Mouse (Mus musculus): ENCODE results near the gene Rraga.
A peak's percentile ranks its signal among the peaks of the same experiment; 100 is the strongest.
"Not testable (repeated sequence)": the region's sequence is repeated elsewhere in the genome, so short reads cannot be mapped to it uniquely, and the experiment has no call there.

The Rraga gene

DNA sequence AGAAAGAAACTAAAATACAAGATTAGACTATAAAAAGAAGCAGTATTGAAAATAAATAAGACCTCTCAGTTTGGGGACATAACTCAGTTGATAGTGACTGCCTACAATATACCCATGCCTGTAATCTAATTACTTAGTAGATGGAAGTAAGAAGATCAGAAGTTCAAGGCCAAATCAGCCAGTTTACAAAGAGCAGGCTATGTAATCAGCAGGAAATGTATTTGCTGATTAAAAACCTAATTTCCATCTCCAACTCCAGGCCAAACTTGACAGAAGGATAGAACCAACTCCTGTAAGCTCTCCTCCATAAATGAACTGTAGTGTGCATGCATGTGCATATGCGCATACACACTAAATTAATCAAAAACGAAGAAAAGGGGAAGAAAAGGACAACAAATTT, 15.8 kb downstream of the Rraga start:
- no peak for DNase-seq (ENCODE audit: low spot score in 2 of 2)

DNA sequence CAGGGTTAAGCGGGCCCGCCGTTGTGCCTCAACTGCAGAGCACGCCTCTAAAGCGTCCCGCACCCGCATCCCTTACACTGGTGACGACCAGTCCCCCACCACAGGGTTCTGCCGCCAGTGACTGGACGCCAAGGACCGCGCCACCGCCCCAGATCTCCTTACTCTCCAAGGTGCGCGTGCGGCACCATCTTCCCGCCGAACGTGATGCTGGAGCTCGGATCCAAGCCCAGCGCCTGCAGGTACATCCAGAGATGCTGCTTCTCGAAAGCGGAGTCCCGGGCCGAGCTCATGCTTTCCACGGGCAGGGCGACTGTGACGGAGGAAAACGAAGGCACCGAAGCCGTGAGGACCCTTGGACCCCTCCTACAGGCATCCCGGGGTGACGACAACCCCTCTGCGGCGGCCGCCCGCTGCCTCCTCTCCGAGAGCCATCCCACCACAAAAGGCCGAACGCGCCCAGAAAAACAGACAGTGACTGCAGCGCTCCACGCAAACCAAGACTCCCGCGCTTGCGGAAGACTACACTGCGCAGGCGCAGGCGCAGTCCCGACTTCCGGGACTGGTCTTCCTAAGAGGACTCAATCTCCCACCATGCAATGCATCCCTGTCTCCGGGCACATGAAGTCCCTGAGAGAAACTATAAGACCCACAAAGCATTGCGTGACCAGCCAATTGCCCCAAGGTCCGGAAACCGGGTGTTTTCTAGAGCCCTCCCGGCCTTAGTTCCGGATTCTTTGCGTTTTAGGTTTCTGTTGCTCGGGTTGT, 36.2 kb downstream of the Rraga start, which contains the start of gene Haus6:
TSS of gene Haus6 (minus strand) at position 532 of the 765 bp plus-strand sequence.
- DNase-seq (ENCODE audit: low spot score in 2 of 2), result peak; percentile 78 to 85

DNA sequence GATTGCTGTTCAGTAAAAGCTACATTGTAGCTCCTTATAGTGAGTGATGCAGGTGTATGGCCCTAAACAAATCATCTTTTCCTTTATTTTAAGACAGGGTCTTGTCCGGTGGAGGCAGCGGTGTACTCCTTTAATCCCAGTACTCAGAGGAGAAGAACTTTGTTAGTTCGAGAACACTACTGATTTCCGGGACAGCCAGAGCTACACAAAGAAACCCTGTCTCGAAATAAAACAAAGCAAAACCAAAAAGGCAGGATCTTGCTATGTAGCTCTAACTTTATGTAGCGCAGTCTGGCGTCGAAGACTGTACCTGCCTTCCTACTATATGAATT, 36.8 kb downstream of the Rraga start:
- DNase-seq (ENCODE audit: low spot score in 2 of 2), result no peak

DNA sequence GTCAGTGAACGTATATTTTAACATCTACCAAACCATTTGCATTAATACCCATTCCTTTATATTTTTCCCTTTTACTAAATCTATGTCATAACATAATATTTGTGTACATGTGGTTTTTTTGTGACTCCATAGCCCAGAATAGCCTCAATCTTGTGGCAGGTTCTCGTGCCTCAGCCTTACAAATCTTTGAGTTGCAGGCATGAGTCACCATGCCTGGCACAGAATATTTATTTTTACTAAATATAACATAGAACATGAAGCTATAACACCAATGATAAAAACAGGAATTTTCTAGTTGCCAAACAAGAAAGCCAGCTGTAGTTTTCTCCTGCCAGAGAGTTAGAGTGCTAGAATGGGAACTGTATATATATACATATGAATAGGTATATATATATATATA, 45.0 kb downstream of the Rraga start:
- no peak for DNase-seq (ENCODE audit: low spot score in 2 of 2)

DNA sequence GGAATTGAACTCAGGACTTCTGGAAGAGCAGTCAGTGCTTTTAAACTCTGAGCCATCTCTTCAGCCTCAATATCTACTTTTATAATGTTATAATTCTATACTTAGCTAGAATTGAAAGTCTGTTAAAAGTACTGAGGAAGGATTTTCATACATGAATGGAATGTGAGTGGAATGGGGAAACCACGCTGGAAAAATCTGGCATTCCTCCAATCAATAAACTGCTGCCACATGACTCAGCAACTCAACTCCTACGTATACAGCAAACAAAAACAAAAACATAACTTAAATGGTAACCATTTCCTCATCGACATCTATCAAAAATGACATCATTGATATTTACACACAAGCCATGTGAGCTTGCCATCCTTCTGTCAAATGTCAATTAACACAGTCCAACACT, 46.6 kb downstream of the Rraga start:
- DNase-seq (ENCODE audit: low spot score in 2 of 2), result no peak

DNA sequence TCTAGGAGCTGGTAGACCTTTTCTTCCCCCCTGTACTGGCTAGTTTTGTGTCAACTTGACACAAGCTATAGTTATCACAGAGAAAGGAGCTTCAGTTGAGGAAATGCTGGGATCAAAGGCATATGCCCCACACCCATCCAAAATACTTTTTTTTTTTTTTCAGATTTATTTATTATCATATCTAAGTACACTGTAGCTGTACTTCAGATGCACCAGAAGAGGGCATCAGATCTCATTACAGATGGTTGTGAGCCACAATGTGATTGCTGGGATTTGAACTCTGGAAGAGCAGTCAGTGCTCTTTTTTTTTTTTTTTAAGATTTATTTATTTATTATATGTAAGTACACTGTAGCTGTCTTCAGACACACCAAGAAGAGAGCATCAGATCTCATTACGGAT, 47.1 kb downstream of the Rraga start:
- not testable (repeated sequence) for DNase-seq (ENCODE audit: low spot score in 2 of 2)

DNA sequence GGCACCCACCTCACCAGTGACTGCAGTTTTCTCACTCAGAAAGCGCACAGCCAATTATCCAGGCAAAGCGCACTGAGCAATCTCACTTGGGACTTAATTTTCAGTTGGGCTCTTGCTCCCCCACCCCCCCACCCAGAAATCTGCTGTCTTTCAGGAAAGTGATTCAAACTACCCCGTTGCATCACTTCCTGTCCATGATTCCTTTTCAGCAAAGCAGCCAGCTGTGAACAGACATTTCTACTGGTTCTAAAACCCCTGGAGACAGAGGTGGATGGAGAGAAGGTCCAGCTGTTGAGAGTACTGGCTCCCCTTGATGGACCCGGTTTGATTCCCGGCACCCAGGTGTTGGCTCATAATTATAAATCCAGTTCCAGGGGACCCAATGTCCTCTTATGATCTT, 50.0 kb downstream of the Rraga start:
- no peak for DNase-seq (ENCODE audit: low spot score in 2 of 2)

DNA sequence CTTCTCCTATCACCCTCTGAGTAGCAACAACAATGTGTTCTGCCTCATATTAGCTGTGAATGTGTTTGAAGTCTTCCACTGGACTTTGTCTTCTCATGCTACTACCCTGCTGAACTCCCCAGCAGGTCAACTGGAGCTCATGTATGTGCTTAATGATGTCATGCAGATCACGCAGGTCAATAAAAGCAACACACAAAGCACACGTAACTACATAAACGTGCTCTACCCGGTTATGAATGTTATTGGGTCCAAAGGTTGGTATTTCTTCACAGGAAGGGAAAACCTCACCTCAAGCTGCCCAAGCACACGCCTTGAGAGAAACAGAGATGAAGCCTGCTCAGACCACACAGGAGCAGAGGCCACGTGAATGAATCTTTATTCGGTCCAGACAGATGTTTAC, 51.0 kb downstream of the Rraga start:
- DNase-seq (ENCODE audit: low spot score in 2 of 2), result not testable (repeated sequence)

Measured in urinary bladder, adult 18-20 months (tissue).